Mouse (Mus musculus): ENCODE data around the gene Gm43518. TPM values are rescaled to one million over a fixed set of nuclear protein-coding genes. Genes with fewer than 3 reads are reported as not detected.

Gm43518 gene
- total and polyA plus RNA-seq, 3 experiments, result 0.27 TPM; not detected in 2

DNA sequence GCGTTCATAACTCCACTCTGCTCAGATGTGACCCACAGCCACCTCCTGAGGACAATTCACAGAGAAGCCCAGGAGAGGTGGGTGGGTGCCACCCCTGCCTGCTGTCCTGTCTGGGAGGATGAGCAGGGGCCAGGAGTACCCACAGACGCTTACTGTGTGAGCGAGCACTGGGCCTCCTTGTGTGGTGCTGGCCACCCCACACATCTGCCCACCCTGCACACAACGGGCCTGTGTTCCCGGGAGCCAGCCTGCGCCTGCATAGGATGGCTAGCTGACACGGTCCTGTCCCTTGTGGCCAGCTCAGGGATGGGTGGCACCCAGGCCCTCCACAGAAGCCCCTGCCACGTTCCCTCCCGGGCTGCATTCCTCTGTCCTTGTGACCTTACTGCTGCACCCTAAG, 58.2 kb downstream of the Gm43518 start:
- no peak for ATAC-seq (ENCODE audit: extremely low read depth, insufficient number of reproducible peaks, low FRiP score, poor library complexity, severe bottlenecking)
- no peak overlapping the region for H3K4me3 ChIP-seq (ENCODE audit: low read depth, low read length)
- TF ChIP-seq GATA2 (IDR thresholded peaks at IDR 0.05; ENCODE audit: borderline replicate concordance, low read depth, low read length), result no peak
- TF ChIP-seq POLR2AphosphoS5 (IDR thresholded peaks at IDR 0.05; ENCODE audit: insufficient replicate concordance, low read depth, low read length), result no peak
- TF ChIP-seq GATA1 (IDR thresholded peaks at IDR 0.05; ENCODE audit: borderline replicate concordance, low read length), result no peak
- TF ChIP-seq TAL1 (conservative IDR thresholded peaks at IDR 0.05; ENCODE audit: low read depth, low read length), result no peak
- no peak for TF ChIP-seq CTCF (IDR thresholded peaks at IDR 0.05; ENCODE audit: low read depth, low read length)
- H3K9me3 ChIP-seq (replicated peaks), result no peaks in the 10 kb centered on the region
- peaks cover 11% of the 10 kb centered on the region for H3K4me1 ChIP-seq (ENCODE audit: insufficient read depth, low read depth, low read length)
- H3K27me3 ChIP-seq (ENCODE audit: insufficient read depth, low read length), result no peaks in the 10 kb centered on the region; the same call in 1 of the 2 replicates
- no peak for DNase-seq (ENCODE audit: low spot score)
- H3K36me3 ChIP-seq (replicated peaks), result peaks cover 48% of the 10 kb centered on the region

DNA sequence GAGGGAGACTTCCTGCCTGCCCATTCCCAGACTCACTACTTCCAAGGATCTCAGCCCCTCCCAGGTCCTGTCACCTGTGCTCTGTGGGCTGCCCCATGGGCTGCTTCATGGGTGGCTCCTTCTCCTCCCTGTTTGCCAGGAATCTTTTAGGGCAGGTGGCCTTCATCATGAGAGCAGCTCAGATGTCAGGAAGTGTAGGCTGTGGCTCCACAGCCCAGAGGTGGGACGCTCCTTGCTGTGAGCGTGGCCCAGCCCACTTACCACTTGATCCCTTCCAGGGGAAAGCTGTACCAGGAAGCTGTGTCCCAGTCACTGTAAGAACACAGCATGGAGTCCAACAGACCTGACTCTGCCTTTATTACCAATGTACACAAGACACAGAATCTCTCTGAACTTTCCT, 59.7 kb downstream of the Gm43518 start:
- H3K36me3 ChIP-seq (replicated peaks), result peaks cover 55% of the 10 kb centered on the region
- DNase-seq (ENCODE audit: low spot score) (no peak), ATAC-seq (ENCODE audit: extremely low read depth, insufficient number of reproducible peaks, low FRiP score, poor library complexity, severe bottlenecking) (no peak)
- H3K4me3 ChIP-seq (ENCODE audit: low read depth, low read length), result no peak overlapping the region
- peaks cover 8% of the 10 kb centered on the region for H3K4me1 ChIP-seq (ENCODE audit: insufficient read depth, low read depth, low read length)
- H3K27me3 ChIP-seq (ENCODE audit: insufficient read depth, low read length), result no peaks in the 10 kb centered on the region; the same call in 1 of the 2 replicates
- H3K9me3 ChIP-seq (replicated peaks), result no peaks in the 10 kb centered on the region
- no peak for TF ChIP-seq CTCF (IDR thresholded peaks at IDR 0.05; ENCODE audit: low read depth, low read length)
- no peak for TF ChIP-seq TAL1 (conservative IDR thresholded peaks at IDR 0.05; ENCODE audit: low read depth, low read length)
- TF ChIP-seq GATA2 (IDR thresholded peaks at IDR 0.05; ENCODE audit: borderline replicate concordance, low read depth, low read length), result no peak
- no peak for TF ChIP-seq GATA1 (IDR thresholded peaks at IDR 0.05; ENCODE audit: borderline replicate concordance, low read length)
- TF ChIP-seq POLR2AphosphoS5 (IDR thresholded peaks at IDR 0.05; ENCODE audit: insufficient replicate concordance, low read depth, low read length), result no peak

DNA sequence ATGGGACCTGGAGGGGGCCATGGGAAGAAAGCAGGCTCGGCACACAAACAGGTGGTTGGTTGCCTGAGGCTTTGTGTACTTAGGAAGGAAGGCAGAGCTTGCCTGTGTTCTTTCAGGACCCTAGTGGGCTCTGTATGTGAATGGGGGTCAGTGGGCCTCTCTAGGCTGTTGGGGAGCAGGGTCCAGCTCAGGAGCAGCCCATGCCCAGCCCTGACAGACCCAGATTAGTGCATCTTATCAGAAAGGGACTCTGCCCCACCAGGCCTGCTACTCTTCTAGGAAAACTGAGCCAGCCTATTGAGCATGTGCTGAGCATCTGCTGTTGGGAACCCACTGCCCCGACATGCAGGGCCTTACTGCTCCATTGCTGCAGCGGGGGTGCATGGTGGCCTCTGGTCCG, 60.3 kb downstream of the Gm43518 start:
- H3K4me3 ChIP-seq (ENCODE audit: low read depth, low read length), result no peak overlapping the region
- no peaks in the 10 kb centered on the region for H3K9me3 ChIP-seq (replicated peaks)
- TF ChIP-seq POLR2AphosphoS5 (IDR thresholded peaks at IDR 0.05; ENCODE audit: insufficient replicate concordance, low read depth, low read length) (no peak), GATA2 (IDR thresholded peaks at IDR 0.05; ENCODE audit: borderline replicate concordance, low read depth, low read length) (no peak), GATA1 (IDR thresholded peaks at IDR 0.05; ENCODE audit: borderline replicate concordance, low read length) (no peak), TAL1 (conservative IDR thresholded peaks at IDR 0.05; ENCODE audit: low read depth, low read length) (no peak), CTCF (IDR thresholded peaks at IDR 0.05; ENCODE audit: low read depth, low read length) (no peak)
- peaks cover 3% of the 10 kb centered on the region for H3K4me1 ChIP-seq (ENCODE audit: insufficient read depth, low read depth, low read length)
- peaks cover 60% of the 10 kb centered on the region for H3K36me3 ChIP-seq (replicated peaks)
- no peaks in the 10 kb centered on the region; the same call in 1 of the 2 replicates for H3K27me3 ChIP-seq (ENCODE audit: insufficient read depth, low read length)
- ATAC-seq (ENCODE audit: extremely low read depth, insufficient number of reproducible peaks, low FRiP score, poor library complexity, severe bottlenecking), result no peak
- DNase-seq (ENCODE audit: low spot score), result no peak

Other genes with a start within 250 kb of the Gm43518 start
- gene Clip1, start 242.8 kb upstream of the Gm43518 start, total RNA-seq (2014; fragmentation: Nextera tagmentation), result 59.1 and 75.4 TPM in 2 replicates
- 47.8 and 49.1 TPM in 2 replicates for gene Clip1, start 242.8 kb upstream of the Gm43518 start, total RNA-seq (2017)
- gene Clip1, start 242.8 kb upstream of the Gm43518 start, polyA plus RNA-seq (2012), result 12.0 and 12.9 TPM in 2 replicates
- gene Zcchc8, start 206.3 kb upstream of the Gm43518 start, total RNA-seq (2014; fragmentation: Nextera tagmentation), result 68.2 and 93.6 TPM in 2 replicates
- 33.3 and 41.4 TPM in 2 replicates for gene Zcchc8, start 206.3 kb upstream of the Gm43518 start, total RNA-seq (2017)
- 55.2 and 79.4 TPM in 2 replicates for gene Zcchc8, start 206.3 kb upstream of the Gm43518 start, polyA plus RNA-seq (2012)
- 141 and 148 TPM in 2 replicates for gene Rsrc2, start 178.0 kb upstream of the Gm43518 start, total RNA-seq (2014; fragmentation: Nextera tagmentation)
- 130 and 151 TPM in 2 replicates for gene Rsrc2, start 178.0 kb upstream of the Gm43518 start, total RNA-seq (2017)
- 8.2 and 18.3 TPM in 2 replicates for gene Rsrc2, start 178.0 kb upstream of the Gm43518 start, polyA plus RNA-seq (2012)
- 100 and 117 TPM in 2 replicates for gene Kntc1, start 177.7 kb upstream of the Gm43518 start, total RNA-seq (2014; fragmentation: Nextera tagmentation)
- 61.9 and 68.0 TPM in 2 replicates for gene Kntc1, start 177.7 kb upstream of the Gm43518 start, total RNA-seq (2017)
- gene Kntc1, start 177.7 kb upstream of the Gm43518 start, polyA plus RNA-seq (2012), result 3.2 and 3.8 TPM in 2 replicates
- gene Hcar2, start 61.9 kb upstream of the Gm43518 start, total RNA-seq (2014; fragmentation: Nextera tagmentation), result not detected in 2 replicates
- gene Hcar2, start 61.9 kb upstream of the Gm43518 start, total RNA-seq (2017), result 0.12 and 0.22 TPM in 2 replicates
- not detected in 2 replicates for gene Hcar2, start 61.9 kb upstream of the Gm43518 start, polyA plus RNA-seq (2012)
- not detected in 2 replicates for gene Hcar1, start 47.4 kb upstream of the Gm43518 start, total RNA-seq (2014; fragmentation: Nextera tagmentation)
- gene Hcar1, start 47.4 kb upstream of the Gm43518 start, total RNA-seq (2017), result 0.06 and 0.22 TPM in 2 replicates
- gene Hcar1, start 47.4 kb upstream of the Gm43518 start, polyA plus RNA-seq (2012), result not detected in 2 replicates
- 54.0 and 97.5 TPM in 2 replicates for gene Denr, start 20.2 kb upstream of the Gm43518 start, total RNA-seq (2014; fragmentation: Nextera tagmentation)
- 39.7 and 51.7 TPM in 2 replicates for gene Denr, start 20.2 kb upstream of the Gm43518 start, total RNA-seq (2017)
- 150 and 207 TPM in 2 replicates for gene Denr, start 20.2 kb upstream of the Gm43518 start, polyA plus RNA-seq (2012)
- 2.8 and 9.4 TPM in 2 replicates for gene Ccdc62, start 3.3 kb downstream of the Gm43518 start, total RNA-seq (2014; fragmentation: Nextera tagmentation)
- gene Ccdc62, start 3.3 kb downstream of the Gm43518 start, total RNA-seq (2017), result 3.0 and 3.9 TPM in 2 replicates
- gene Ccdc62, start 3.3 kb downstream of the Gm43518 start, polyA plus RNA-seq (2012), result 5.0 and 5.6 TPM in 2 replicates
- 14.2 and 21.7 TPM in 2 replicates for gene Hip1r, start 46.2 kb downstream of the Gm43518 start, total RNA-seq (2014; fragmentation: Nextera tagmentation)
- 5.6 and 7.9 TPM in 2 replicates for gene Hip1r, start 46.2 kb downstream of the Gm43518 start, total RNA-seq (2017)
- 14.9 and 16.5 TPM in 2 replicates for gene Hip1r, start 46.2 kb downstream of the Gm43518 start, polyA plus RNA-seq (2012)
- 55.7 and 64.1 TPM in 2 replicates for gene Vps37b, start 104.9 kb downstream of the Gm43518 start, total RNA-seq (2014; fragmentation: Nextera tagmentation)
- 26.2 and 27.5 TPM in 2 replicates for gene Vps37b, start 104.9 kb downstream of the Gm43518 start, total RNA-seq (2017)
- gene Vps37b, start 104.9 kb downstream of the Gm43518 start, polyA plus RNA-seq (2012), result 135 and 192 TPM in 2 replicates
- gene Abcb9, start 168.4 kb downstream of the Gm43518 start, total RNA-seq (2014; fragmentation: Nextera tagmentation), result 0.75 TPM in 1 of 2 replicates, not detected in the other
- gene Abcb9, start 168.4 kb downstream of the Gm43518 start, total RNA-seq (2017), result 0.60 and 1.0 TPM in 2 replicates
- 0.62 and 0.66 TPM in 2 replicates for gene Abcb9, start 168.4 kb downstream of the Gm43518 start, polyA plus RNA-seq (2012)
- gene Ogfod2, start 184.9 kb downstream of the Gm43518 start, total RNA-seq (2014; fragmentation: Nextera tagmentation), result 7.2 and 28.1 TPM in 2 replicates
- gene Ogfod2, start 184.9 kb downstream of the Gm43518 start, total RNA-seq (2017), result 14.9 and 15.4 TPM in 2 replicates
- gene Ogfod2, start 184.9 kb downstream of the Gm43518 start, polyA plus RNA-seq (2012), result 60.2 and 73.8 TPM in 2 replicates
- gene Arl6ip4, start 188.7 kb downstream of the Gm43518 start, total RNA-seq (2014; fragmentation: Nextera tagmentation), result 27.3 and 31.4 TPM in 2 replicates
- 65.6 and 75.7 TPM in 2 replicates for gene Arl6ip4, start 188.7 kb downstream of the Gm43518 start, total RNA-seq (2017)
- 75.4 and 76.9 TPM in 2 replicates for gene Arl6ip4, start 188.7 kb downstream of the Gm43518 start, polyA plus RNA-seq (2012)

Measured in G1E (cell line).